Mouse (Mus musculus) testis, adult 2 months (tissue): ENCODE data around the gene Clic1.

Experiments
- CTCF ChIP-seq: fragments of 200-500 bp; IDR thresholded peaks from 2 replicates; pipeline ENCODE4 v1.5.1; 2012; ENCODE audit warnings: low read depth, mild to moderate bottlenecking, inconsistent platforms, low read length, moderate library complexity; ENCODE audit not compliant: control insufficient read depth, insufficient read depth, insufficient replicate concordance
- POLR2A ChIP-seq: fragments of 200-500 bp; IDR thresholded peaks from 2 replicates; pipeline ENCODE4 v1.6.1; 2012; ENCODE audit warnings: low read depth, mild to moderate bottlenecking, inconsistent platforms, low read length, moderate library complexity; ENCODE audit not compliant: control insufficient read depth

- TF ChIP-seq CTCF = no peak
- TF ChIP-seq POLR2A = no peak
These were observed 26.9 kb downstream of the Clic1 start, which contains the start of gene Ly6g6e for GRCm38 (mm10) chr17:35076507-35077176.
